Mouse (Mus musculus) stomach, embryonic 15.5 days (tissue): ENCODE results near the gene Slc25a41. TPM values are rescaled to one million over a fixed set of nuclear protein-coding genes. Genes with fewer than 3 reads are reported as not detected.

Source experiments
- ATAC-seq: fragments of 200-750 bp; cut with Nextera tagmentation; 2 replicates; pipeline ENCODE4 v1.8.0; 2017; ENCODE audit warnings: low read depth, moderate number of reproducible peaks, moderate TSS enrichment; ENCODE audit not compliant: insufficient read depth, low FRiP score
- H3K27ac ChIP-seq: fragments of 300-500 bp; sonication (generic); 2 replicates; pipeline ENCODE4 v1.5.1; 2015; ENCODE audit warnings: mild to moderate bottlenecking, inconsistent platforms
- H3K27me3 ChIP-seq: fragments of 300-500 bp; sonication (generic); replicated peaks from 2 replicates; pipeline ENCODE4 v1.6.1; 2015; ENCODE audit warnings: inconsistent platforms
- H3K36me3 ChIP-seq: fragments of 300-500 bp; sonication (generic); 2 replicates; pipeline ENCODE4 v1.6.1; 2015; ENCODE audit warnings: inconsistent platforms
- H3K4me1 ChIP-seq: fragments of 300-500 bp; sonication (generic); 2 replicates; pipeline ENCODE4 v1.6.1; 2015; ENCODE audit warnings: inconsistent platforms
- H3K4me2 ChIP-seq: fragments of 300-500 bp; sonication (generic); 2 replicates; pipeline ENCODE4 v1.6.1; 2015; ENCODE audit warnings: mild to moderate bottlenecking, inconsistent platforms
- H3K4me3 ChIP-seq: fragments of 300-500 bp; sonication (generic); replicated peaks from 2 replicates; pipeline ENCODE4 v1.5.1; 2015; ENCODE audit warnings: inconsistent platforms
- H3K9ac ChIP-seq: fragments of 300-500 bp; sonication (generic); 2 replicates; pipeline ENCODE4 v1.6.1; 2015; ENCODE audit warnings: inconsistent platforms
- H3K9me3 ChIP-seq: fragments of 300-500 bp; sonication (generic); 2 replicates; pipeline ENCODE4 v1.6.1; 2016; ENCODE audit warnings: inconsistent platforms
- WGBS: fragments of 180-500 bp; shearing (Covaris S2); methylation state at CpG from one replicate; pipeline ENCODE4 v1.1.7; 2015; 5-methylcytosine and 5-hydroxymethylcytosine counted together
- polyA plus RNA-seq: library from polyadenylated mRNA; unstranded; fragments of >200 nt; fragmentation: Nextera tagmentation; extraction: Ambion mirVana; gene quantifications from 2 replicates; pipeline ENCODE4 v1.2.1, GENCODE M21; 2015

The Slc25a41 gene
- polyA plus RNA-seq: not detected in 2 replicates

- no peaks in the 10 kb centered on the region for H3K36me3 ChIP-seq
- no peak for ATAC-seq
- no peak within 1 kb of the TSS for H3K27ac ChIP-seq
Observed at GRCm38 (mm10) chr17:57041554-57041953, at the start of gene Slc25a41. Gene Slc25a41 (minus strand): TSS chr17:57041654.

GRCm38 (mm10) chr17:57087049-57087832, 45.8 kb upstream of the Slc25a41 start, which contains the start of gene Tubb4a:
Gene Tubb4a (minus strand): TSS chr17:57087782.
- no peaks in the 10 kb centered on the region for H3K36me3 ChIP-seq
- H3K9ac ChIP-seq: no peak within 1 kb of the TSS
- peak within 1 kb of the TSS; percentile 58 for H3K4me2 ChIP-seq
- WGBS: 1% methylated on average over 31 of the region's 31 CpGs
- no peak within 1 kb of the TSS for H3K27ac ChIP-seq
- no peaks in the 10 kb centered on the region for H3K9me3 ChIP-seq
- H3K4me1 ChIP-seq: 0 out of 2 replicates have a peak, but pooled peaks cover 8% of the 10 kb centered on the region
- H3K4me3 ChIP-seq: peak within 1 kb of the TSS; percentile 40
- ATAC-seq: peak; percentile 70
- 0 out of 2 replicates have a peak, but pooled peaks cover 5% of the 10 kb centered on the region for H3K27me3 ChIP-seq

More at GRCm38 (mm10) chr17:57041554-57041953, at the start of gene Slc25a41:
- Histone ChIP-seq H3K4me1 (no peaks in the 10 kb centered on the region), H3K4me3 (no peak within 1 kb of the TSS), H3K9me3 (no peaks in the 10 kb centered on the region), H3K9ac (no peak within 1 kb of the TSS), H3K27me3 (no peaks in the 10 kb centered on the region), H3K4me2 (no peak within 1 kb of the TSS)
- 75% methylated on average over 8 of the region's 8 CpGs for WGBS

- 0 out of 2 replicates have a peak, but pooled peaks cover 5% of the 10 kb centered on the region for H3K27me3 ChIP-seq
- no peaks in the 10 kb centered on the region for H3K9me3 ChIP-seq
- no peak overlapping the region for H3K27ac ChIP-seq
- H3K4me1 ChIP-seq: 0 out of 2 replicates have a peak, but pooled peaks cover 8% of the 10 kb centered on the region
- WGBS: 85% methylated on average over 11 of the region's 11 CpGs
- no peak overlapping the region for H3K4me3 ChIP-seq
- no peak overlapping the region for H3K4me2 ChIP-seq
- ATAC-seq: no peak
- no peaks in the 10 kb centered on the region for H3K36me3 ChIP-seq
- H3K9ac ChIP-seq: no peak overlapping the region
Observed at GRCm38 (mm10) chr17:57085970-57086757, 44.7 kb upstream of the Slc25a41 start.

- Histone ChIP-seq H3K27me3 (0 out of 2 replicates have a peak, but pooled peaks cover 5% of the 10 kb centered on the region), H3K9me3 (no peaks in the 10 kb centered on the region), H3K9ac (no peak overlapping the region), H3K4me3 (no peak overlapping the region), H3K4me2 (no peak overlapping the region), H3K4me1 (peaks cover 17% of the 10 kb centered on the region; the same call in 1 of the 2 replicates), H3K36me3 (no peaks in the 10 kb centered on the region), H3K27ac (no peak overlapping the region)
- no peak for ATAC-seq
- WGBS: 78% methylated on average over 5 of the region's 5 CpGs
Observed at GRCm38 (mm10) chr17:57082481-57082880, 41.0 kb upstream of the Slc25a41 start.

GRCm38 (mm10) chr17:57081234-57081842, 39.9 kb upstream of the Slc25a41 start:
- WGBS: 92% methylated on average over 31 of the region's 31 CpGs

GRCm38 (mm10) chr17:57079919-57080318, 38.5 kb upstream of the Slc25a41 start:
- Histone ChIP-seq H3K9me3 (no peaks in the 10 kb centered on the region), H3K9ac (no peak overlapping the region), H3K4me2 (no peak overlapping the region), H3K4me3 (no peak overlapping the region), H3K27ac (no peak overlapping the region; the same call in 1 of the 2 replicates), H3K27me3 (no peaks in the 10 kb centered on the region), H3K4me1 (peaks cover 10% of the 10 kb centered on the region; the same call in 1 of the 2 replicates), H3K36me3 (no peaks in the 10 kb centered on the region)
- ATAC-seq: peak; percentile 76
- WGBS: 51% methylated on average over 3 of the region's 3 CpGs

More at GRCm38 (mm10) chr17:57081234-57081842, 39.9 kb upstream of the Slc25a41 start:
- no peaks in the 10 kb centered on the region for H3K36me3 ChIP-seq
- H3K4me3 ChIP-seq: no peak overlapping the region
- no peak overlapping the region for H3K27ac ChIP-seq
- H3K27me3 ChIP-seq: no peaks in the 10 kb centered on the region
- no peak overlapping the region for H3K4me2 ChIP-seq
- H3K9me3 ChIP-seq: no peaks in the 10 kb centered on the region
- peaks cover 10% of the 10 kb centered on the region; the same call in 1 of the 2 replicates for H3K4me1 ChIP-seq
- no peak overlapping the region for H3K9ac ChIP-seq
- no peak for ATAC-seq

- Histone ChIP-seq H3K4me2 (peak within 1 kb of the TSS; percentile 10; the same call in 1 of the 2 replicates), H3K36me3 (no peaks in the 10 kb centered on the region), H3K27ac (0 out of 2 replicates have a peak within 1 kb of the TSS, but pooled peaks have one; percentile 26), H3K9me3 (no peaks in the 10 kb centered on the region), H3K27me3 (no peaks in the 10 kb centered on the region), H3K4me3 (no peak within 1 kb of the TSS), H3K4me1 (peaks cover 10% of the 10 kb centered on the region; the same call in 1 of the 2 replicates), H3K9ac (no peak within 1 kb of the TSS)
- ATAC-seq: no peak
- WGBS: 37% methylated on average over 6 of the region's 6 CpGs
Observed at GRCm38 (mm10) chr17:57078336-57078735, 36.9 kb upstream of the Slc25a41 start, which contains the start of gene Dennd1c. Gene Dennd1c (minus strand): TSS chr17:57078514.

GRCm38 (mm10) chr17:57076916-57077315, 35.5 kb upstream of the Slc25a41 start:
- 42% methylated on average over 3 of the region's 3 CpGs for WGBS
- H3K27ac ChIP-seq: no peak overlapping the region
- H3K9me3 ChIP-seq: no peaks in the 10 kb centered on the region
- H3K9ac ChIP-seq: no peak overlapping the region
- H3K27me3 ChIP-seq: no peaks in the 10 kb centered on the region
- H3K4me3 ChIP-seq: no peak overlapping the region
- peaks cover 10% of the 10 kb centered on the region; the same call in 1 of the 2 replicates for H3K4me1 ChIP-seq
- H3K4me2 ChIP-seq: no peak overlapping the region
- no peak for ATAC-seq
- H3K36me3 ChIP-seq: no peaks in the 10 kb centered on the region

- 0 out of 2 replicates have a peak, but pooled peaks cover 3% of the 10 kb centered on the region for H3K4me1 ChIP-seq
- no peaks in the 10 kb centered on the region for H3K9me3 ChIP-seq
- WGBS: 6% methylated on average over 11 of the region's 11 CpGs
- H3K27ac ChIP-seq: no peak overlapping the region
- H3K27me3 ChIP-seq: no peaks in the 10 kb centered on the region
- peak overlapping the region; percentile 12; the same call in 1 of the 2 replicates for H3K4me3 ChIP-seq
- peak; percentile 84 for ATAC-seq
- no peaks in the 10 kb centered on the region for H3K36me3 ChIP-seq
- H3K9ac ChIP-seq: no peak overlapping the region
- H3K4me2 ChIP-seq: peak overlapping the region; percentile 35
Observed at GRCm38 (mm10) chr17:57070699-57071098, 29.2 kb upstream of the Slc25a41 start.

- no peaks in the 10 kb centered on the region for H3K9me3 ChIP-seq
- 0 out of 2 replicates have a peak, but pooled peaks cover 4% of the 10 kb centered on the region for H3K4me1 ChIP-seq
- H3K27ac ChIP-seq: peak overlapping the region; percentile 24; the same call in 1 of the 2 replicates
- H3K36me3 ChIP-seq: no peaks in the 10 kb centered on the region
- no peaks in the 10 kb centered on the region for H3K27me3 ChIP-seq
- 14% methylated on average over 9 of the region's 9 CpGs for WGBS
- H3K4me3 ChIP-seq: peak overlapping the region; percentile 12
- ATAC-seq: no peak
- no peak overlapping the region for H3K9ac ChIP-seq
- peak overlapping the region; percentile 35 for H3K4me2 ChIP-seq
Observed at GRCm38 (mm10) chr17:57070272-57070671, 28.8 kb upstream of the Slc25a41 start.

GRCm38 (mm10) chr17:57066908-57067307, 25.5 kb upstream of the Slc25a41 start:
- Histone ChIP-seq H3K9ac (no peak overlapping the region), H3K4me1 (peaks cover 8% of the 10 kb centered on the region; the same call in 1 of the 2 replicates), H3K27me3 (peaks cover 14% of the 10 kb centered on the region), H3K9me3 (no peaks in the 10 kb centered on the region), H3K36me3 (0 out of 2 replicates have a peak, but pooled peaks cover 3% of the 10 kb centered on the region), H3K4me3 (no peak overlapping the region), H3K27ac (no peak overlapping the region), H3K4me2 (no peak overlapping the region)
- no peak for ATAC-seq
- WGBS: 64% methylated on average over 5 of the region's 5 CpGs
